9 mouse cellular contexts compared by ENCODE assay signal in the genomic region with DNA sequence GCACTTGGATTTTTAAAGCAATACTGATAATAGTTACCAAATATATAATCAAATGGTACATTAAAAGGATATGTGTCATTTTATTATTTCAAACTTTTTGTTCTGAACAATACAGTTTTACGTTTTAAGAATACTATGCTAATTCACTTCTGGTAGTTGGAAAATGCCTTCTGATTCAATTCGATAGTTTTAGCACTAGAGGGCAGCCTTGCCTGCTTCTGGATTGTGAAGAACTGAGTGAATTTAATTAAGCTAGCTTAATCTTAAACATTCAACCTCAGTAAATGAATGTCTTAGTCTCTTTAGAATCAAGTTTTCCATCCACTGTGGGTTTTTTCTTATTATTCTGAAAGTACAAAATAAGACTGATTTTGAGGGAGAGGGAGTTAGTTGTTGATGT. TPM values are rescaled to one million over a fixed set of nuclear protein-coding genes. Genes with fewer than 3 reads are reported as not detected.
DNase-seq lines count a peak whose midpoint lies in the region; ATAC-seq and TF ChIP-seq lines count a peak whose summit lies in the region.
"Had no signal": no experiment of that assay in that cellular context is flagged by ENCODE, and none has a peak within 500 bp of the region (broad histone marks: within the 10 kb centered on the region; RNA-seq: fewer than 3 reads in every experiment).

No protein-coding gene starts in this region.

- no peak overlapping the region for H3K4me2 ChIP-seq in limb, embryonic 14.5 days (replicated peaks; ENCODE audit: low read depth, low read length, severe bottlenecking)
- H3K4me2 ChIP-seq in forebrain, embryonic 12.5 days: no peak overlapping the region
- H3K4me2 ChIP-seq: limb, embryonic 13.5 days had no signal

- peak; percentile 6 to 16 for DNase-seq in cerebellum, postnatal 10 days
- no peak for DNase-seq in cerebellum, adult 11-12 months
- peak; percentile 23 for DNase-seq in limb, embryonic 14.5 days (ENCODE audit: low spot score)
- DNase-seq in limb, embryonic 10.5 days (ENCODE audit: low spot score): no peak
- DNase-seq in ZHBTc4 (ENCODE audit: low read depth, low spot score): peak; percentile 43
- DNase-seq in urinary bladder, postnatal 10 days (ENCODE audit: low spot score): no peak

- peaks cover 12% of the 10 kb centered on the region for H3K36me3 ChIP-seq in limb, embryonic 14.5 days (ENCODE audit: control insufficient read depth, insufficient read depth, low read length)
- H3K36me3 ChIP-seq in limb, embryonic 10.5 days: peaks cover 14% of the 10 kb centered on the region
- H3K36me3 ChIP-seq in forebrain, embryonic 12.5 days (replicated peaks): peaks cover 19% of the 10 kb centered on the region; the same call in 1 of the 2 replicates

- no peaks in the 10 kb centered on the region for H3K4me1 ChIP-seq in limb, embryonic 14.5 days (ENCODE audit: control insufficient read depth, insufficient read depth, low read length)
- no peaks in the 10 kb centered on the region for H3K4me1 ChIP-seq in limb, embryonic 10.5 days
- no peaks in the 10 kb centered on the region for H3K4me1 ChIP-seq in forebrain, embryonic 12.5 days
- H3K4me1 ChIP-seq: limb, embryonic 13.5 days had no signal

- 52% methylated on average over 2 of the region's 2 CpGs for WGBS in limb, embryonic 14.5 days
- WGBS in limb, embryonic 10.5 days: 50% methylated on average over 2 of the region's 2 CpGs
- WGBS in forebrain, embryonic 12.5 days: 47% methylated on average over 2 of the region's 2 CpGs

- ATAC-seq in limb, embryonic 14.5 days (ENCODE audit: low FRiP score, low read depth): no peak
- peak; percentile 75 for ATAC-seq in megakaryocyte-erythroid progenitor cell, adult 5-6 weeks (replicated peaks; ENCODE audit: low FRiP score, low TSS enrichment, poor library complexity, severe bottlenecking)
- no peak for ATAC-seq in forebrain, embryonic 12.5 days (ENCODE audit: low FRiP score)

- H3K9ac ChIP-seq in limb, embryonic 14.5 days (ENCODE audit: low read depth, low read length, severe bottlenecking): no peak overlapping the region
- H3K9ac ChIP-seq in forebrain, embryonic 12.5 days: no peak overlapping the region
- H3K9ac ChIP-seq: limb, embryonic 13.5 days had no signal

- H3K9me3 ChIP-seq in limb, embryonic 14.5 days (ENCODE audit: control insufficient read depth, low read length): no peaks in the 10 kb centered on the region
- H3K9me3 ChIP-seq in limb, embryonic 10.5 days (replicated peaks): no peaks in the 10 kb centered on the region
- H3K9me3 ChIP-seq in forebrain, embryonic 12.5 days: no peaks in the 10 kb centered on the region

- H3K27ac ChIP-seq in limb, embryonic 14.5 days (replicated peaks; ENCODE audit: low read depth, low read length): no peak overlapping the region
- no peak overlapping the region for H3K27ac ChIP-seq in limb, embryonic 10.5 days
- H3K27ac ChIP-seq in forebrain, embryonic 12.5 days: no peak overlapping the region
- H3K27ac ChIP-seq: limb, embryonic 13.5 days had no signal

- no peaks in the 10 kb centered on the region for H3K27me3 ChIP-seq in limb, embryonic 14.5 days (ENCODE audit: control insufficient read depth, insufficient read depth, low read length)
- no peaks in the 10 kb centered on the region for H3K27me3 ChIP-seq in limb, embryonic 10.5 days (ENCODE audit: low read depth, poor library complexity, severe bottlenecking)
- H3K27me3 ChIP-seq in forebrain, embryonic 12.5 days: no peaks in the 10 kb centered on the region
- H3K27me3 ChIP-seq: limb, embryonic 13.5 days had no signal

- no peak overlapping the region for H3K4me3 ChIP-seq in limb, embryonic 14.5 days (replicated peaks; ENCODE audit: low read length)
- H3K4me3 ChIP-seq in limb, embryonic 10.5 days: no peak overlapping the region
- no peak overlapping the region for H3K4me3 ChIP-seq in forebrain, embryonic 12.5 days (replicated peaks)
- H3K4me3 ChIP-seq: limb, embryonic 13.5 days had no signal

- TF ChIP-seq POLR2A in limb, embryonic 14.5 days (IDR thresholded peaks at IDR 0.05; ENCODE audit: borderline replicate concordance, extremely low read depth, insufficient read depth, insufficient read length): no peak

RNA-seq across cellular contexts. Expression of a gene that starts 31.9 kb away (rescaled TPM):
- 69.9 and 100 TPM in 2 replicates for polyA plus RNA-seq in limb, embryonic 14.5 days (2012; rRNA removed)
- 150 and 158 TPM in 2 replicates for polyA plus RNA-seq in limb, embryonic 14.5 days (2014; fragmentation: Nextera tagmentation; extraction: Ambion mirVana)
- 124 TPM in 2 replicates for polyA plus RNA-seq in limb, embryonic 10.5 days (2016; fragmentation: Nextera tagmentation; extraction: Ambion mirVana)
- total RNA-seq in megakaryocyte-erythroid progenitor cell, adult 5-6 weeks (2014; fragmentation: Nextera tagmentation): 67.8 and 92.5 TPM in 2 replicates
- total RNA-seq in megakaryocyte-erythroid progenitor cell, adult 5-6 weeks (2017): 122 and 129 TPM in 2 replicates
- polyA plus RNA-seq in forebrain, embryonic 12.5 days (2016; fragmentation: Nextera tagmentation; extraction: Ambion mirVana): 148 and 151 TPM in 2 replicates

RNA-seq across cellular contexts. Expression of a gene that starts 32.0 kb away (rescaled TPM):
- polyA plus RNA-seq in limb, embryonic 14.5 days (2012; rRNA removed): 5.1 TPM in 2 replicates
- polyA plus RNA-seq in limb, embryonic 14.5 days (2014; fragmentation: Nextera tagmentation; extraction: Ambion mirVana): 17.7 and 20.7 TPM in 2 replicates
- 17.3 and 19.3 TPM in 2 replicates for polyA plus RNA-seq in limb, embryonic 10.5 days (2016; fragmentation: Nextera tagmentation; extraction: Ambion mirVana)
- 4.9 and 9.1 TPM in 2 replicates for total RNA-seq in megakaryocyte-erythroid progenitor cell, adult 5-6 weeks (2014; fragmentation: Nextera tagmentation)
- total RNA-seq in megakaryocyte-erythroid progenitor cell, adult 5-6 weeks (2017): 4.3 and 7.4 TPM in 2 replicates
- polyA plus RNA-seq in forebrain, embryonic 12.5 days (2016; fragmentation: Nextera tagmentation; extraction: Ambion mirVana): 33.1 and 33.2 TPM in 2 replicates

RNA-seq across cellular contexts. Expression of a gene that starts 56.1 kb away (rescaled TPM):
- polyA plus RNA-seq in limb, embryonic 14.5 days (2012; rRNA removed): 1.7 and 3.6 TPM in 2 replicates
- 0.87 and 1.4 TPM in 2 replicates for polyA plus RNA-seq in limb, embryonic 14.5 days (2014; fragmentation: Nextera tagmentation; extraction: Ambion mirVana)
- not detected in 2 replicates for polyA plus RNA-seq in limb, embryonic 10.5 days (2016; fragmentation: Nextera tagmentation; extraction: Ambion mirVana)
- not detected in 2 replicates for total RNA-seq in megakaryocyte-erythroid progenitor cell, adult 5-6 weeks (2014; fragmentation: Nextera tagmentation)
- not detected in 2 replicates for total RNA-seq in megakaryocyte-erythroid progenitor cell, adult 5-6 weeks (2017)
- not detected in 2 replicates for polyA plus RNA-seq in forebrain, embryonic 12.5 days (2016; fragmentation: Nextera tagmentation; extraction: Ambion mirVana)
- polyA plus RNA-seq: limb, embryonic 13.5 days had no signal

Comparison
In these comparisons a context has a peak if more than half of its experiments do, and no peak if none do; other contexts are left out.
1. DNase-seq: peak in cerebellum, postnatal 10 days (2 of 2), limb, embryonic 14.5 days (single experiment) and ZHBTc4 (single experiment); none in cerebellum, adult 11-12 months (single experiment), limb, embryonic 10.5 days (single experiment) and urinary bladder, postnatal 10 days (single experiment).